Mouse (Mus musculus) midbrain, embryonic 12.5 days (tissue): ENCODE measurements around the gene Sytl2. TPM values are rescaled to one million over a fixed set of nuclear protein-coding genes. Genes with fewer than 3 reads are reported as not detected.

Experiments used
- ATAC-seq: fragments of 200-750 bp; cut with Nextera tagmentation; 2 replicates; pipeline ENCODE4 v1.8.0; 2017; ENCODE audit warnings: low read depth, moderate TSS enrichment, moderate library complexity; ENCODE audit not compliant: low FRiP score
- H3K27ac ChIP-seq: fragments of 300-500 bp; sonication (generic); replicated peaks from 2 replicates; pipeline ENCODE4 v1.5.1; 2016; ENCODE audit warnings: mild to moderate bottlenecking
- H3K27me3 ChIP-seq: fragments of 300-500 bp; sonication (generic); 2 replicates; pipeline ENCODE4 v1.6.1; 2016; ENCODE audit warnings: mild to moderate bottlenecking
- H3K36me3 ChIP-seq: fragments of 300-500 bp; sonication (generic); 2 replicates; pipeline ENCODE4 v1.6.1; 2016
- H3K4me1 ChIP-seq: fragments of 300-500 bp; sonication (generic); 2 replicates; pipeline ENCODE4 v1.6.1; 2016
- H3K4me2 ChIP-seq: fragments of 300-500 bp; sonication (generic); replicated peaks from 2 replicates; pipeline ENCODE4 v1.6.1; 2016; ENCODE audit warnings: mild to moderate bottlenecking, moderate library complexity
- H3K4me3 ChIP-seq: fragments of 300-500 bp; sonication (generic); 2 replicates; pipeline ENCODE4 v1.5.1; 2016; ENCODE audit warnings: mild to moderate bottlenecking
- H3K9ac ChIP-seq: fragments of 300-500 bp; sonication (generic); replicated peaks from 2 replicates; pipeline ENCODE4 v1.6.1; 2016; ENCODE audit warnings: mild to moderate bottlenecking, moderate library complexity
- H3K9me3 ChIP-seq: fragments of 300-500 bp; sonication (generic); 2 replicates; pipeline ENCODE4 v1.6.1; 2016; ENCODE audit warnings: mild to moderate bottlenecking
- WGBS: fragments of 180-500 bp; shearing (Covaris S2); methylation state at CpG from one replicate; pipeline ENCODE4 v1.1.7; 2016; 5-methylcytosine and 5-hydroxymethylcytosine counted together
- polyA plus RNA-seq: library from polyadenylated mRNA; unstranded; fragments of >200 nt; fragmentation: Nextera tagmentation; extraction: Ambion mirVana; gene quantifications from 2 replicates; pipeline ENCODE4 v1.2.1, GENCODE M21; 2016

Gene Sytl2
- polyA plus RNA-seq, 1 experiment from 2014 or later: 3.2 TPM

- Histone ChIP-seq H3K4me2 (peak overlapping the region; percentile 98), H3K4me1 (peaks cover 6% of the 10 kb centered on the region; the same call in 1 of the 2 replicates), H3K36me3 (peaks cover 7% of the 10 kb centered on the region; the same call in 1 of the 2 replicates), H3K27ac (no peak overlapping the region), H3K9me3 (no peaks in the 10 kb centered on the region), H3K4me3 (peak overlapping the region; percentile 96), H3K9ac (peak overlapping the region; percentile 98), H3K27me3 (no peaks in the 10 kb centered on the region)
- ATAC-seq: no peak
- WGBS: 0% methylated on average over 6 of the region's 6 CpGs
These were observed 142.2 kb downstream of the Sytl2 start for GRCm38 (mm10) chr7:90444206-90444605.

GRCm38 (mm10) chr7:90456149-90456844 lies 154.2 kb downstream of the Sytl2 start:
- WGBS: 43% methylated on average over 7 of the region's 7 CpGs
- Histone ChIP-seq H3K27ac (0 out of 2 replicates have a peak overlapping the region, but pooled peaks have one; percentile 86), H3K4me2 (peak overlapping the region; percentile 60), H3K27me3 (peaks cover 4% of the 10 kb centered on the region; the same call in 1 of the 2 replicates), H3K4me1 (peaks cover 8% of the 10 kb centered on the region), H3K9ac (peak overlapping the region; percentile 71), H3K4me3 (peak overlapping the region; percentile 75), H3K9me3 (no peaks in the 10 kb centered on the region), H3K36me3 (peaks cover 26% of the 10 kb centered on the region)
- no peak for ATAC-seq

DNA sequence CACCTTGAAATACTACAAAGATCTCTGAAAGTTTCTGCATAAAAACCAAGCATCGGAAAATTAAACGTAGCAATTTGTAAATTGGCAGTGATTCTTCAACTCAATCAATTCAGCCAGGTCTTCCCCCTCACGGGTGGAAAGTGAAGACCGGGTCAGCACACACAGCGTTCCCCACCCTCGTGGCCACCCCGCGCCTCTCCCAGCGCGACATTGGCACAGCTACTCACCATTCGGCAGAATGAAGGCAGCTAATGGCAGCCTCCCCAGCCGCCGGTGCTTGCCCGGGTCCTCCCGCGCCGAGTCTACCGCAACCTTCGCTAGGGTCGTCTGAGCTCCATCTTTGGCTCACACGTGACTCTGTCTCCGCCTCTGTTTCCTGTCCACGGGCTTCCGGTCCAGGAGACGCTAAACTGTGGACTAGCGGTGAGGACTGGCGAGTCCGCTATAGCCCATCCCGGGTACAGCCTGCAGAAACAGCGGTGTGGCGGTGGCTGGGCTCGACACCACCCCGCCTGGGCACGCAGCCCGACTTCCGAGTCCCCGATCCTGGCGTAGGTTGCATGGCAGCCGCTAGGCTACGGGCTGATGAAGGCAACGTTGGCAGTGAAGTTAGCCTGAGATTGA lies 154.9 kb downstream of the Sytl2 start, which contains the start of gene Tmem126a:
TSS of gene Tmem126a (minus strand) at position 385 of the 624 bp plus-strand sequence.
- H3K9me3 ChIP-seq: no peaks in the 10 kb centered on the region
- under 1% methylated on average over 41 of the region's 41 CpGs for WGBS
- peak within 1 kb of the TSS; percentile 86 for H3K27ac ChIP-seq
- peaks cover 8% of the 10 kb centered on the region for H3K4me1 ChIP-seq
- ATAC-seq: peak; percentile 98
- peak within 1 kb of the TSS; percentile 60 for H3K4me2 ChIP-seq
- peaks cover 20% of the 10 kb centered on the region for H3K36me3 ChIP-seq
- peaks cover 4% of the 10 kb centered on the region; the same call in 1 of the 2 replicates for H3K27me3 ChIP-seq
- peak within 1 kb of the TSS; percentile 71 for H3K9ac ChIP-seq
- peak within 1 kb of the TSS; percentile 75 for H3K4me3 ChIP-seq

DNA sequence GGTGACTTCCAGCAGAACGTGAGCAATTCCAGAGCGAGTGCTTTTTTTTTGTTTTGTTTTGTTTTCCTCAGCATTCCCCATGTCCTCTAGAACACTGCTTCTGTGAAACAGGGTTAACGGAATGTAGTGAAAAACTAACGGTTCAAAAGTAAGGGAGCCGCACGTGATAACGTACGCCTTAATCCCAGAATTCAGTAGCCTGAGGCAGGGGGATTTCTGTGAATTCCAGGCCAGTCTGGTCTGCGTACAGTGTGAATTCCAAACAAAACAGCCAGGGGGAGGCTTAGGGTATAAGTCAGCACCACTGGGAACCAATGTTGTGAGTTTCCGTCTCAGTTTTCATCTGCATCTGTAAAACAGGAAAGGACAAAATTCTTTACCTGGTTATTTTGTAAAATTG lies 155.5 kb downstream of the Sytl2 start:
- Histone ChIP-seq H3K9me3 (no peaks in the 10 kb centered on the region), H3K4me3 (peak overlapping the region; percentile 75), H3K36me3 (peaks cover 16% of the 10 kb centered on the region), H3K27ac (peak overlapping the region; percentile 86), H3K9ac (peak overlapping the region; percentile 71), H3K27me3 (peaks cover 4% of the 10 kb centered on the region; the same call in 1 of the 2 replicates), H3K4me1 (peaks cover 8% of the 10 kb centered on the region), H3K4me2 (peak overlapping the region; percentile 60)
- peak; percentile 73 for ATAC-seq
- WGBS: 22% methylated on average over 10 of the region's 10 CpGs

Other genes with a start within 250 kb of the Sytl2 start
- gene Picalm, start 172.0 kb upstream of the Sytl2 start, polyA plus RNA-seq: 44.5 and 53.2 TPM in 2 replicates
- gene Ccdc83, start 36.5 kb upstream of the Sytl2 start, polyA plus RNA-seq: not detected in 2 replicates
- 3.0 and 3.2 TPM in 2 replicates for gene Ccdc89, start 124.3 kb downstream of the Sytl2 start, polyA plus RNA-seq
- gene Crebzf, start 140.5 kb downstream of the Sytl2 start, polyA plus RNA-seq: 58.1 and 70.6 TPM in 2 replicates
- gene Tmem126a, start 155.0 kb downstream of the Sytl2 start, polyA plus RNA-seq: 117 and 119 TPM in 2 replicates
- 40.7 and 44.6 TPM in 2 replicates for gene Tmem126b, start 173.7 kb downstream of the Sytl2 start, polyA plus RNA-seq
- gene Dlg2, start 174.4 kb downstream of the Sytl2 start, polyA plus RNA-seq: 4.2 and 5.4 TPM in 2 replicates